Mouse (Mus musculus) kidney, adult 8-10 months (tissue): ENCODE data around the gene Eif4h.
"Not testable (repeated sequence)": the region's sequence is repeated elsewhere in the genome, so short reads cannot be mapped to it uniquely, and the experiment has no call there.

Experiments
- DNase-seq, 2 experiments: peaks; one replicate each; pipeline ENCODE4 v3.0.0; 2022

Gene Eif4h

GRCm38 (mm10) chr5:134639269-134639682, at the start of gene Eif4h:
TSS of gene Eif4h (minus strand) at chr5:134639490.
- peak; percentile 96 to 97 for DNase-seq

DNA sequence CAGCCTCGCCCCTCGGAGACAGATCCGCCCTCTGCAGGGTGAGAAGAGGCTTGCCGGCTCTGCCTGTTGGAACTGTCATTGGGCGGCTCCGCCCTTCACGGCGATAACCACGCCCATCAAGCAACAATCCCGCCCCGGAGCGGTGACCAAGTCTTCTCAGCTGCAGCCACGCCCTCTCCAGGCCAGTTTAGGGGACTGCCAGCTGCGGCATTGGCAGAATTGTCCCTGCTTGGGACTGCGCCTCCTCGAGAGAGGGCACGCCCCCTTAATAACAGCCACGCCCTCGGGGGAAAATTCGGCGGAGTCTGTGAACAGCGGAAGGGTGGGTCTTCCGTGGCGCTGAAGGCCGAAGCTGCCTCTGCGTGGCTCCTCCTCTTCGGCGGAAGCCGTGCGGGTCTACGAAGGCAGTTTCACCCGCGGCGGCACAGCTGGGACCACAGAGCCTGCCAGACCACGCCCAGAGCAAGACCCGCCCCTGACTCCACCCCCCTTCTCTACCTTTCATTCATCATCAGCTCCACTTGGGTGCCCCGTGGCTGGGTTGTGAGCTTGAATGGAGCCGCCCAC, 49.5 kb upstream of the Eif4h start:
- DNase-seq = peak; percentile 100

GRCm38 (mm10) chr5:134688086-134688717, 48.9 kb upstream of the Eif4h start, which contains the start of gene Limk1:
TSS of gene Limk1 (minus strand) at chr5:134688598.
- no peak for DNase-seq

- DNase-seq = no peak
These were observed 47.9 kb upstream of the Eif4h start for GRCm38 (mm10) chr5:134687187-134687586.

DNA sequence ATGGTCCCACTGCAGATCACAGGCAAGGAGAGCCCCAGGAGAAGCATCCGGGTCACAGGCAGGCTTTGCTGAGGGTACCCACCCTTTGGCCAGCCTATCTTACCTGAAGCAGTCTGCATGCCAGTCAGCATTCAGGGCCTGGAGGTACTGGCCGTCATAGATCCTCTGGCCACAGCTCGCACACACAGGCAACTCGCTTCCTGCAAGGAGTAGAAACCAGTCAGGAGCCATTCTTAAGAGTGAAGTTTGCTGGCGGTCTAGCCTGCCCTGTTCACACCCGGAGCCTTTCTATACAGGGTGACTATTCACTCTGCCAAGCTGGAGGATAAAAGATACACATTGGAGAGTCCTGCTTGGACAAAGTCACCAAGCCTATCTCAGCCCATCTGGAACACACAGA, 47.3 kb upstream of the Eif4h start:
- DNase-seq = no peak

GRCm38 (mm10) chr5:134684398-134684797, 45.1 kb upstream of the Eif4h start:
- no peak for DNase-seq

- DNase-seq = no peak
These were observed 44.5 kb upstream of the Eif4h start for GRCm38 (mm10) chr5:134683813-134684212.

GRCm38 (mm10) chr5:134680238-134680637, 40.9 kb upstream of the Eif4h start:
- DNase-seq = no peak

- DNase-seq = peak in 1 of 2 experiments; percentile 23
These were observed 39.7 kb upstream of the Eif4h start for GRCm38 (mm10) chr5:134678827-134679546.

- DNase-seq = peak in 1 of 2 experiments; percentile 26
These were observed 38.7 kb upstream of the Eif4h start for GRCm38 (mm10) chr5:134678031-134678430.

DNA sequence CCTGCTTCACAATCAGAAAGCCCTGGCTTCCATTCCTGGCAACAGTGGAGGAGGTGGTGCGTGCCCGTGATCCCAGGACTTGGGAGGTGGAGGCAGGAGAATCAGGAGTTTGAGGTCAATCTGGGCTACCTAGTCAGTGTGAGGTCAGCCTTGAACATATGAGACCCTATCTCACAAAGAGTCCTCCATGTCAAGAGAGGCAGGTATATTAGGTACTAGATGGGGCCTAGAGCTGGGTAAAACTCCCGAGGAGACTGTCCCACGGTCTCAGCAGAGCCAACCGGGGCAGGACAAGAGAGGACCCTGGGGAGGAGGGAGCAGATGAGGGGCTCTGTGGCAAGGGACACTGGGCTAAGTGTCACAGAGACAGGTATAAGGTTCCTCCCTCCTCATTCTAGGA, 38.2 kb upstream of the Eif4h start:
- no peak for DNase-seq

GRCm38 (mm10) chr5:134675956-134676759, 36.9 kb upstream of the Eif4h start:
- peak; percentile 66 to 73 for DNase-seq

DNA sequence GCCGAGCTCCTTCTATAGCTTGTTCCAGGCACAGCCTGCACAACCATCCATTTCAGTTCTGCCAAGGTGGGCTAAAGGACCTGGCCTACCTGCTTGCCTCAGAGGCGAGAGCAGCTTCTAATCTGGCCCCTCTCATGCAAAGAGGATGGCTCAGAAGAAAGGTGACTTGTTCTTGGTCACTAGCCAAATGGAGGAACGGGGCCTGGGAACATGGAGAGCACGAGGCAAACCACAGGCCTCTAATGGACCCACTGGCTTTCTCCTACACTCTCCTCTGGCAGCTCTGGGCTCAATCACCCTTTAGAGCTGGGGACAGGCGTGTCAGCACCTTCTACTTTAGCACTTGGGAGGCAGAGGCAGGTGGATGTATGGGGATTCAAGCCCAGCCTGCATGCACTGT, 35.7 kb upstream of the Eif4h start:
- no peak for DNase-seq

DNA sequence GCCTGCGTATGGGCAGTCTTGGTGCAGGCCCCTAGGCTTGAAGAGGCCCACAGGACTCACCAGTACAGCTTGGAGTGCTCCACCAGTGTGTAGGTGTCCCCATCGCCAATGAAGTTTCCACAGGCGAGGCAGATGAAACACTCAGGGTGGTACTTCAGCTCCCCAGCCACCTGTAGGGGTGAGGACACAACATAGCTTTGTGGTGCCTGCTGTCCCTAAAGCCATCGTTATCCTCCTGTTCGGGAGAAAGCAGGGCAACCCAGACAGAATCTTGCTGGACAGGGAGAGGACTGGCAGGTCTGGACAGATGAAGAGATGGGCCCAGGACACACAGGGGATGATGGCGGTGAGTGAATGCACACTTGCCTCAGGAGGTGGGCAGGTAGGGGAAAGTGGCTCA, 33.3 kb upstream of the Eif4h start:
- DNase-seq = no peak

- DNase-seq = no peak
These were observed 32.9 kb upstream of the Eif4h start for GRCm38 (mm10) chr5:134672198-134672516.

DNA sequence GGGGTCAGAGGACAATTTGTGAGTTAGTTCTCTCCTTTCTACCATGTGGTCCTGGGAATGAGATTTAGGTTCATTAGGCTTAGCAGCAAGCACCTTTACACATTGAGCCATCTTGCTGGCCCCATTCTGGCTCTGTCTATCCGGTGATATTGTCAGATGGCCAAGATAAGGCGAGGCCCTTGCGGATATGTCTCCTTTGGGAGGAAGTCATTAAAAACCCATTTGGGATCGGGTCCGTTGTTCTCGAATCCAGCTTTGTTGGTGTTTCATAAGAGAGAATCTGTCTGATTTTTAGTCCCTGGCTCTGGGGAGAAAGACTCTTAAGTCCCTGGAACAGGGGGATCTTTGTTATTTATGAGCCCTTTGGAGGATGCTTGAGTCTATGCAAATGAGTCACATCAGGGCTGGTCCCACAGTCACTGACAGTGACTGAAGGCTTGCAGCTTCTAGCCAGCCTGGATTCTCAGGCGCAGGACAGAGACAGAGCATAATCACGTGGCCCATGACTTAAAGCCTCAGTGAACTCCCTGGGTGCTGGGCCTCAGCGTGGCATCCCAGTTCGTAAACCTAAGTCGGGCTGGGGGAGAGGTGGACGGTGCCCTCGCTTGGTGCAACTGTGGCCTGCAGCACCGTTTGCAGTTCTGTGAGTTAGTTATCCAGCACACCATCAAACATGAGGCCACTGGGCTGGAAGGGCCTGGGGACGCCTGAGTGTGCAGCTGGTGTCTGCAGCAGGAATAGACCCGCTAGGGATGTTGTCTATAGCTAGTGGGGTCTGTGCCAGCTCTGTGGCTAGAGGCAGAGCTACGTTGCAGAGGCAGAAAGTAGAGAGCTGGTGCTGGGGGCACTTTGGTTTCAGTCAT, 32.3 kb upstream of the Eif4h start:
- DNase-seq = no peak

- no peak for DNase-seq
These were observed 29.9 kb upstream of the Eif4h start for GRCm38 (mm10) chr5:134669001-134669708.

DNA sequence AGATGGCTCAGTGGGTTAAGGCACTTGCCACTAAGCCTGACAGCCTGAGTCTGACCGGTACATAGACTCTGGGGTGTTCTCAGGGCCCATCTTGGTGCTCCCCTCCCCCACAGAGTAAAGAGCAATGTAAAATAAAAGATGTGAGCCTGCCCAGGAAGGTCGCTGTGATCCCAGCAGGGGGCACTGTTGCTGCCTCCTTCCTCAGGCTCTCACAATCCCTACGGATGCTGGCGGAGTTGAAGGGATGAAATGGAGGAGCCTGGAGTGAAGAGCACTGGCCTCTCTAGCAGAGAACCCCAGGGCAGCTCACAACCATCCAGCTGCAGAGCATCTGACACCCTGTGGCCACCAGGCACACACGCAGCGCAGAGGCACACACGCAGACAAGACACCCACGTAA, 29.2 kb upstream of the Eif4h start:
- DNase-seq = peak in 1 of 2 experiments; percentile 41

DNA sequence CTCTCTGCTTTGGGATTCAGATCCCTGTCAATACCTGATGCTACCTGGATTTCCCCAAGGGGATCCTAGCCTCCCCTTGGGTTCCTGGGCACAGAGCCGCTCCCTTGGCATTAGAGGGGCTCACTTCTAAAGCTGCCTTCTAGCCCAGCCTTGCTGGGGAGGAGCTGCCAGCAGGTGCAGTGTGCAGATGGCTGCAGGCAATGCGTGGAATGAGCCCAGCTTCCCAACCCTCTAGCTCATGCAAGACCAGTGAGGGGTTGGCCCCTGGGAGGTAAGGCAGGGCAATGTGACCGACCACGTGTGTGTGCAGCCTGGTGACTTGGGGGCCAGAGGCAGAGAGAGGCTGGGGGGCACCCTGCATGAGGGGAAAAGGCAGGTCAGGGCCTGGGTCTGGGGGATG, 17.4 kb upstream of the Eif4h start:
- DNase-seq = no peak

DNA sequence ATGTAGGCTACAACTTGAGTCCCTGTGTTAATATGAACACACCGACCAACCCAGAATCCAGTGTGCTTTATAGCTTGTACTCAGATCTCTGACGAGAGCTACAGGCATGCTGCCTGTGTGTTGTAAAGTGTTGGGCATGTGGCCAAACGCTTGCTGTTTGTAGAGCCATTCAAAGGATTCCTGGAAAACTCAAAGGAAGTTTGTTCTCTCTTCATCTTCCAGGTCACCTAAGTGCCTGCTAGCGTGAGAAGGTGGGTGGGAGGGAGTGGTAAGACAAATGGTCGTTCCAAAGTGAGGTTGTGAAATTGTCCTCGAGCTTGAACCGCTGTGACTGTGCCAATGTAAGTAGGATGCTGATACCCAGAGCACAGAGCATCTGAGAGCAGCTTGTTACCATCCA, 12.7 kb upstream of the Eif4h start:
- DNase-seq = no peak

- peak in 1 of 2 experiments; percentile 74 for DNase-seq
These were observed 11.6 kb upstream of the Eif4h start for GRCm38 (mm10) chr5:134650926-134651325.

- not testable (repeated sequence) for DNase-seq
These were observed 9.7 kb upstream of the Eif4h start for GRCm38 (mm10) chr5:134648976-134649375.
